25 mouse cellular contexts compared by ENCODE assay signal in genomic region chr16:13404656-13405055, GRCm38 (mm10).
DNase-seq lines count a peak whose midpoint lies in the region; ATAC-seq and TF ChIP-seq lines count a peak whose summit lies in the region.
"Had no signal": no experiment of that assay in that cellular context is flagged by ENCODE, and none has a peak within 500 bp of the region (broad histone marks: within the 10 kb centered on the region; RNA-seq: fewer than 3 reads in every experiment).

No protein-coding gene starts in this region.

- DNase-seq in kidney, adult 9 months: peak; percentile 12
- DNase-seq in kidney, adult 18-20 months: no peak
- no peak for DNase-seq in kidney, postnatal 10 days
- peak; percentile 25 for DNase-seq in kidney, postnatal 0 days (ENCODE audit: low spot score)
- peak; percentile 16 to 33 for DNase-seq in kidney, postnatal 4 days
- no peak for DNase-seq in midbrain, embryonic 14.5 days
- DNase-seq in urinary bladder, postnatal 36 days (ENCODE audit: low spot score in 2 of 2): no peak
- DNase-seq: adrenal gland, postnatal 10 days; adrenal gland, postnatal 36 days; cerebellum, adult 9-10 months; cerebellum, postnatal 14 days; gastrocnemius, postnatal 10 days; gastrocnemius, postnatal 36 days; heart, adult 2 months; heart, postnatal 14 days; heart, postnatal 4 days had no signal

- H3K27me3 ChIP-seq in kidney, embryonic 16.5 days (ENCODE audit: insufficient read depth, low read length): no peaks in the 10 kb centered on the region
- no peaks in the 10 kb centered on the region for H3K27me3 ChIP-seq in kidney, postnatal 0 days (ENCODE audit: insufficient read depth, low read length)
- H3K27me3 ChIP-seq in midbrain, embryonic 14.5 days (ENCODE audit: control insufficient read depth, insufficient read depth, low read length): no peaks in the 10 kb centered on the region
- H3K27me3 ChIP-seq: CH12.LX; forebrain, embryonic 13.5 days; heart, embryonic 13.5 days; Patski had no signal

- no peak for TF ChIP-seq CTCF in kidney, postnatal 0 days (IDR thresholded peaks at IDR 0.05; ENCODE audit: low read depth)

- peaks cover 8% of the 10 kb centered on the region; the same call in 1 of the 2 replicates for H3K4me1 ChIP-seq in kidney, embryonic 16.5 days (ENCODE audit: insufficient read depth, low read length)
- no peaks in the 10 kb centered on the region for H3K4me1 ChIP-seq in kidney, postnatal 0 days (replicated peaks; ENCODE audit: insufficient read depth, low read length)
- no peaks in the 10 kb centered on the region for H3K4me1 ChIP-seq in midbrain, embryonic 14.5 days (ENCODE audit: control insufficient read depth, insufficient read depth, low read length)
- H3K4me1 ChIP-seq: forebrain, embryonic 10.5 days; forebrain, embryonic 13.5 days; heart, embryonic 10.5 days; heart, embryonic 13.5 days had no signal

- no peak overlapping the region for H3K9ac ChIP-seq in kidney, embryonic 16.5 days (replicated peaks; ENCODE audit: low read length)
- no peak overlapping the region for H3K9ac ChIP-seq in kidney, postnatal 0 days (ENCODE audit: low read depth, low read length)
- no peak overlapping the region for H3K9ac ChIP-seq in midbrain, embryonic 14.5 days (replicated peaks; ENCODE audit: low read length)
- H3K9ac ChIP-seq: forebrain, embryonic 13.5 days; heart, embryonic 13.5 days had no signal

- 39% methylated on average over 6 of the region's 6 CpGs for WGBS in kidney, embryonic 16.5 days
- 43% methylated on average over 6 of the region's 6 CpGs for WGBS in kidney, postnatal 0 days
- WGBS in midbrain, embryonic 14.5 days: 86% methylated on average over 6 of the region's 6 CpGs

- peaks cover 64% of the 10 kb centered on the region for H3K36me3 ChIP-seq in kidney, embryonic 16.5 days (ENCODE audit: insufficient read depth, low read length)
- peaks cover 65% of the 10 kb centered on the region for H3K36me3 ChIP-seq in kidney, postnatal 0 days (ENCODE audit: insufficient read depth, low read length)
- H3K36me3 ChIP-seq in midbrain, embryonic 14.5 days (ENCODE audit: control insufficient read depth, insufficient read depth, low read length): peaks cover 73% of the 10 kb centered on the region

- H3K27ac ChIP-seq in kidney, embryonic 16.5 days (ENCODE audit: low read length): no peak overlapping the region
- H3K27ac ChIP-seq in kidney, postnatal 0 days: no peak overlapping the region
- no peak overlapping the region for H3K27ac ChIP-seq in midbrain, embryonic 14.5 days (replicated peaks; ENCODE audit: low read depth, low read length)
- H3K27ac ChIP-seq: forebrain, embryonic 10.5 days; forebrain, embryonic 13.5 days; heart, adult 2 months; heart, embryonic 10.5 days; heart, embryonic 13.5 days had no signal

- no peak overlapping the region for H3K4me3 ChIP-seq in kidney, embryonic 16.5 days (ENCODE audit: low read length)
- no peak overlapping the region for H3K4me3 ChIP-seq in kidney, postnatal 0 days (replicated peaks; ENCODE audit: low read depth, low read length)
- no peak overlapping the region for H3K4me3 ChIP-seq in midbrain, embryonic 14.5 days (replicated peaks; ENCODE audit: low read depth, low read length)
- H3K4me3 ChIP-seq: forebrain, embryonic 10.5 days; forebrain, embryonic 13.5 days; heart, adult 2 months; heart, embryonic 10.5 days; heart, embryonic 13.5 days had no signal

- no peaks in the 10 kb centered on the region for H3K9me3 ChIP-seq in kidney, embryonic 16.5 days (ENCODE audit: low read length)
- H3K9me3 ChIP-seq in kidney, postnatal 0 days (replicated peaks; ENCODE audit: low read length): no peaks in the 10 kb centered on the region
- H3K9me3 ChIP-seq in midbrain, embryonic 14.5 days (ENCODE audit: control insufficient read depth, low read length): no peaks in the 10 kb centered on the region
- H3K9me3 ChIP-seq: forebrain, embryonic 10.5 days; forebrain, embryonic 13.5 days; G1E; heart, embryonic 10.5 days; heart, embryonic 13.5 days had no signal

- peak; percentile 88 for ATAC-seq in kidney, embryonic 16.5 days (ENCODE audit: low FRiP score, low TSS enrichment)
- peak; percentile 53; the same call in 1 of the 2 replicates for ATAC-seq in kidney, postnatal 0 days (replicated peaks; ENCODE audit: low FRiP score, low read depth)
- ATAC-seq in midbrain, embryonic 14.5 days (ENCODE audit: low FRiP score, low TSS enrichment): no peak
- ATAC-seq: forebrain, embryonic 13.5 days; forebrain, embryonic 16.5 days had no signal

- H3K4me2 ChIP-seq in kidney, embryonic 16.5 days (replicated peaks; ENCODE audit: low read depth, low read length): no peak overlapping the region
- H3K4me2 ChIP-seq in kidney, postnatal 0 days (ENCODE audit: low read length): no peak overlapping the region
- H3K4me2 ChIP-seq in midbrain, embryonic 14.5 days (ENCODE audit: low read length): no peak overlapping the region
- H3K4me2 ChIP-seq: forebrain, embryonic 13.5 days; heart, embryonic 13.5 days had no signal

Comparison
In these comparisons a context has a peak if more than half of its experiments do, and no peak if none do; other contexts are left out.
1. DNase-seq: peak in kidney, adult 9 months (single experiment), kidney, postnatal 0 days (single experiment) and kidney, postnatal 4 days (2 of 2); none in kidney, adult 18-20 months (single experiment), kidney, postnatal 10 days (single experiment), midbrain, embryonic 14.5 days (single experiment) and urinary bladder, postnatal 36 days (0 of 2).